Mouse (Mus musculus) C3H10T1/2 (cell line): ENCODE results near the gene Olfr1047. TPM values are rescaled to one million over a fixed set of nuclear protein-coding genes. Genes with fewer than 3 reads are reported as not detected.

ENCODE experiments used
- polyA plus RNA-seq, 2 experiments: library from polyadenylated mRNA; unstranded; fragments of >200 nt; fragmentation: generic; extraction: Trizol; gene quantifications; one replicate each; pipeline ENCODE4 v1.2.1; 2012; ENCODE audit warnings: missing spikeins in 2 of 2

Gene Olfr1047
- polyA plus RNA-seq, result not detected

DNA sequence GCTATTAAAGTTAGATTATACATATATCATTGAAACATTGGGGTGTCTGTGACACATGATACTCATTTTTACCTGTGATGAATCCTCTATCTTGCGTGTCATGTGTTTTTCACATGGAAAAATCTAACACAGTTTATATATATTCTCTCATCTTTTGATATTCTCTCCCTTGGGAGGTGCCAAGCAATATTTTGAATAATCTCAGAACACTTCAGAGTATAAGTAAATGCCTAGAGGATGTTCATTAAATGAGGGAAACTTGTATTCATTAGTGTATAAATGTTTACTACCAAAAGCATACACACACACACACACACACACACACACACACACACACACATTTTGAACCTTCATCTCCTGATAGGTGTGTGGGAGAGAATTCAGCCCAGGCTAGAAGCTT is at the start of gene Olfr1047:
Gene Olfr1047 (minus strand): TSS at position 101 of the 400 bp plus-strand sequence.

GRCm38 (mm10) chr2:86278988-86279387 is 47.8 kb upstream of the Olfr1047 start, which contains the start of gene Olfr1051:
Olfr1051 (minus strand) TSS chr2:86279088.

GRCm38 (mm10) chr2:86258228-86258627 is 27.0 kb upstream of the Olfr1047 start, which contains the start of gene Olfr1049:
Olfr1049 (minus strand) TSS chr2:86258328.

GRCm38 (mm10) chr2:86240189-86240588 is 9.0 kb upstream of the Olfr1047 start, which contains the start of gene Olfr1048:
Olfr1048 (minus strand) TSS chr2:86240289.

DNA sequence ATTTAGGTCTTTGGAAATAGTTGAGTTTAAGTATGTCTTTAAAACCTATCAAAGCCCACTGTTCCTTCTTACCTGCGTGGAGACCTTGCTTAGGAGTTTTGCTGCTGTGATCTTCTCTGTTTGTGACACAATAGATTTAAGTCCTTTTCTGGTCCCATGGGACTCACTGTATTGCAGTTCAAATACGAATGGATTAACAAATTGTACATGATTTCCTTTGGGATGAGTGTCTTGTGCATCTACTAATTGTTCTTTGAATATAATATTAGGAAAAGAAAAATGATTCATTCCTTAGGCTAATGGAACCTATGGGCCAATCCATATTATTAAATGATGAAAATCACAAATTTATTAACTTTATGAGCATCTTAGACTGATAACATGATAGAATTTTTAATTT is 12.0 kb downstream of the Olfr1047 start, which contains the start of gene Olfr1046:
Gene Olfr1046 (minus strand): TSS at position 101 of the 400 bp plus-strand sequence.

GRCm38 (mm10) chr2:86202909-86203308 is 28.3 kb downstream of the Olfr1047 start, which contains the start of gene Olfr1045:
Olfr1045 (minus strand) TSS chr2:86203009.

GRCm38 (mm10) chr2:86185583-86185982 is 45.6 kb downstream of the Olfr1047 start, which contains the start of gene Olfr52:
Olfr52 (minus strand) TSS chr2:86185683.

GRCm38 (mm10) chr2:86177720-86178119 is 53.5 kb downstream of the Olfr1047 start, which contains the start of gene Olfr1044:
Olfr1044 (minus strand) TSS chr2:86177820.

Other genes starting within 250 kb of the Olfr1047 start
- gene Olfr1031, start 241.1 kb downstream of the Olfr1047 start, polyA plus RNA-seq, result not detected
- not detected for gene Olfr1032, start 225.9 kb downstream of the Olfr1047 start, polyA plus RNA-seq
- not detected for gene Olfr1033, start 210.8 kb downstream of the Olfr1047 start, polyA plus RNA-seq
- gene Olfr1034, start 185.5 kb downstream of the Olfr1047 start, polyA plus RNA-seq, result not detected
- gene Olfr1036, start 157.4 kb downstream of the Olfr1047 start, polyA plus RNA-seq, result not detected
- gene Olfr1037, start 144.0 kb downstream of the Olfr1047 start, polyA plus RNA-seq, result not detected
- gene Olfr1039, start 95.5 kb downstream of the Olfr1047 start, polyA plus RNA-seq, result not detected
- not detected for gene Olfr1040, start 84.7 kb downstream of the Olfr1047 start, polyA plus RNA-seq
- not detected for gene Olfr1042, start 69.6 kb downstream of the Olfr1047 start, polyA plus RNA-seq
- gene Olfr1043, start 63.9 kb downstream of the Olfr1047 start, polyA plus RNA-seq, result not detected
- gene Olfr1044, start 53.6 kb downstream of the Olfr1047 start, polyA plus RNA-seq, result not detected
- gene Olfr52, start 45.7 kb downstream of the Olfr1047 start, polyA plus RNA-seq, result not detected
- gene Olfr1045, start 28.4 kb downstream of the Olfr1047 start, polyA plus RNA-seq, result not detected
- gene Olfr1046, start 12.1 kb downstream of the Olfr1047 start, polyA plus RNA-seq, result not detected
- not detected for gene Olfr1048, start 8.9 kb upstream of the Olfr1047 start, polyA plus RNA-seq
- not detected for gene Olfr1049, start 26.9 kb upstream of the Olfr1047 start, polyA plus RNA-seq
- not detected for gene Olfr1051, start 47.7 kb upstream of the Olfr1047 start, polyA plus RNA-seq
- gene Olfr1052, start 61.1 kb upstream of the Olfr1047 start, polyA plus RNA-seq, result not detected
- not detected for gene Olfr1053, start 83.9 kb upstream of the Olfr1047 start, polyA plus RNA-seq
- not detected for gene Olfr1054, start 104.0 kb upstream of the Olfr1047 start, polyA plus RNA-seq
- gene Olfr1055, start 118.9 kb upstream of the Olfr1047 start, polyA plus RNA-seq, result not detected
- not detected for gene Olfr1056, start 131.1 kb upstream of the Olfr1047 start, polyA plus RNA-seq
- gene Olfr1057, start 147.0 kb upstream of the Olfr1047 start, polyA plus RNA-seq, result not detected
- gene Olfr1058, start 157.2 kb upstream of the Olfr1047 start, polyA plus RNA-seq, result not detected
- not detected for gene Olfr1061, start 182.6 kb upstream of the Olfr1047 start, polyA plus RNA-seq
- not detected for gene Olfr1062, start 195.3 kb upstream of the Olfr1047 start, polyA plus RNA-seq
- gene Olfr1065, start 219.2 kb upstream of the Olfr1047 start, polyA plus RNA-seq, result not detected
- not detected for gene Olfr1066, start 224.9 kb upstream of the Olfr1047 start, polyA plus RNA-seq